Comparison of ENCODE assay signal across 12 mouse cellular contexts in genomic region chr4:33390660-33391059, GRCm38 (mm10).
DNase-seq lines count a peak whose midpoint lies in the region; ATAC-seq and TF ChIP-seq lines count a peak whose summit lies in the region.
"Had no signal": no experiment of that assay in that cellular context is flagged by ENCODE, and none has a peak within 500 bp of the region (broad histone marks: within the 10 kb centered on the region; RNA-seq: fewer than 3 reads in every experiment).

No protein-coding gene starts in this region.

- H3K36me3 ChIP-seq in hindbrain, embryonic 15.5 days, result no peaks in the 10 kb centered on the region
- H3K36me3 ChIP-seq in kidney, adult 2 months (ENCODE audit: control insufficient read depth, insufficient read depth, low read length), result no peaks in the 10 kb centered on the region
- H3K36me3 ChIP-seq: heart, embryonic 15.5 days had no signal

- H3K4me1 ChIP-seq in hindbrain, embryonic 15.5 days (replicated peaks), result no peaks in the 10 kb centered on the region
- H3K4me1 ChIP-seq in kidney, adult 2 months (ENCODE audit: control insufficient read depth, insufficient read depth, low read length), result no peaks in the 10 kb centered on the region
- H3K4me1 ChIP-seq: heart, embryonic 15.5 days; limb, embryonic 15.5 days had no signal

- TF ChIP-seq CTCF in kidney, adult 2 months (conservative IDR thresholded peaks at IDR 0.05; ENCODE audit: insufficient read depth, insufficient read length, low read depth, low read length), result no peak

- no peak overlapping the region for H3K4me2 ChIP-seq in hindbrain, embryonic 15.5 days
- H3K4me2 ChIP-seq: heart, embryonic 15.5 days; limb, embryonic 15.5 days had no signal

- ATAC-seq in hindbrain, embryonic 15.5 days (ENCODE audit: low FRiP score, low read depth), result peak; percentile 56; the same call in 1 of the 2 replicates

- H3K27ac ChIP-seq in hindbrain, embryonic 15.5 days (replicated peaks), result no peak overlapping the region
- no peak overlapping the region for H3K27ac ChIP-seq in kidney, adult 2 months (ENCODE audit: insufficient read depth, low read depth, low read length)
- H3K27ac ChIP-seq: heart, embryonic 15.5 days; limb, embryonic 15.5 days had no signal

- H3K4me3 ChIP-seq in hindbrain, embryonic 15.5 days, result no peak overlapping the region
- H3K4me3 ChIP-seq in kidney, adult 2 months (ENCODE audit: insufficient read depth, low read depth, low read length), result no peak overlapping the region
- H3K4me3 ChIP-seq: heart, embryonic 15.5 days; limb, embryonic 15.5 days had no signal

- H3K9me3 ChIP-seq in hindbrain, embryonic 15.5 days, result no peaks in the 10 kb centered on the region
- H3K9me3 ChIP-seq: heart, embryonic 15.5 days; limb, embryonic 15.5 days had no signal

- TF ChIP-seq POLR2A in kidney, adult 2 months (IDR thresholded peaks at IDR 0.05; ENCODE audit: low read depth, low read length), result no peak

- no peaks in the 10 kb centered on the region for H3K27me3 ChIP-seq in hindbrain, embryonic 15.5 days
- no peaks in the 10 kb centered on the region for H3K27me3 ChIP-seq in kidney, adult 2 months (replicated peaks; ENCODE audit: control insufficient read depth, insufficient read depth, low read length)
- H3K27me3 ChIP-seq: heart, embryonic 15.5 days; limb, embryonic 15.5 days had no signal

- no peak overlapping the region for H3K9ac ChIP-seq in hindbrain, embryonic 15.5 days
- H3K9ac ChIP-seq: heart, embryonic 15.5 days; limb, embryonic 15.5 days had no signal

- DNase-seq in embryo, embryonic 11 days, result peak; percentile 32
- DNase-seq in embryo, embryonic 10 days (ENCODE audit: low spot score), result no peak
- DNase-seq in right cerebral cortex, postnatal 10 days (ENCODE audit: low spot score in 2 of 2), result peak; percentile 63 to 81
- DNase-seq in right cerebral cortex, postnatal 36 days (ENCODE audit: low spot score in 2 of 2), result no peak
- peak; percentile 35 for DNase-seq in retina, embryonic 14.5 days (ENCODE audit: low spot score)
- DNase-seq in B cell, adult 2 months, result no peak
- no peak for DNase-seq in kidney, adult 2 months
- DNase-seq: cerebellum, postnatal 14 days; lung, postnatal 14 days had no signal

Comparison
In these comparisons a context has a peak if more than half of its experiments do, and no peak if none do; other contexts are left out.
1. DNase-seq: peak in embryo, embryonic 11 days (single experiment), right cerebral cortex, postnatal 10 days (2 of 2) and retina, embryonic 14.5 days (single experiment); none in embryo, embryonic 10 days (single experiment), right cerebral cortex, postnatal 36 days (0 of 2), B cell, adult 2 months (0 of 2) and kidney, adult 2 months (single experiment).